Mouse (Mus musculus): ENCODE measurements at regions not wholly inside any gene's neighbourhood (a gene's known extent, or its start where the extent isn't known, plus 50 kb on each side); places are given as distances from the start of the nearest gene placed in this dataset.

- DNase-seq (ENCODE audit: low read depth, low spot score), result no peak
Observed at GRCm38 (mm10) chr10:97054472-97054871, 424.9 kb upstream of the Dcn start.

- no peak for DNase-seq (ENCODE audit: low read depth, low spot score)
Observed at GRCm38 (mm10) chr10:97061961-97062360, 417.4 kb upstream of the Dcn start.

- no peak for DNase-seq (ENCODE audit: low read depth, low spot score)
Observed at GRCm38 (mm10) chr10:97064546-97064945, 414.9 kb upstream of the Dcn start.

GRCm38 (mm10) chr10:97078022-97078473 lies 401.4 kb upstream of the Dcn start:
- no peak for DNase-seq (ENCODE audit: low read depth, low spot score)

GRCm38 (mm10) chr10:97079575-97079974 lies 399.8 kb upstream of the Dcn start:
- DNase-seq (ENCODE audit: low read depth, low spot score), result no peak

- no peak for DNase-seq (ENCODE audit: low read depth, low spot score)
Observed at GRCm38 (mm10) chr10:97087286-97087685, 392.1 kb upstream of the Dcn start.

- DNase-seq (ENCODE audit: low read depth, low spot score), result no peak
Observed at GRCm38 (mm10) chr10:97090254-97090653, 389.2 kb upstream of the Dcn start.

- no peak for DNase-seq (ENCODE audit: low read depth, low spot score)
Observed at GRCm38 (mm10) chr10:97093886-97094285, 385.5 kb upstream of the Dcn start.

GRCm38 (mm10) chr10:97114501-97114900 lies 364.9 kb upstream of the Dcn start:
- peak; percentile 17 for DNase-seq (ENCODE audit: low read depth, low spot score)

- no peak for DNase-seq (ENCODE audit: low read depth, low spot score)
Observed at GRCm38 (mm10) chr10:97122693-97123092, 356.7 kb upstream of the Dcn start.

- DNase-seq (ENCODE audit: low read depth, low spot score), result no peak
Observed at GRCm38 (mm10) chr10:97141561-97141960, 337.8 kb upstream of the Dcn start.

GRCm38 (mm10) chr10:97158561-97159395 lies 320.6 kb upstream of the Dcn start:
- peak; percentile 23 for DNase-seq (ENCODE audit: low read depth, low spot score)

GRCm38 (mm10) chr10:97159396-97159760 lies 320.0 kb upstream of the Dcn start:
- peak; percentile 37 for DNase-seq (ENCODE audit: low read depth, low spot score)

GRCm38 (mm10) chr10:97159831-97160575 lies 319.4 kb upstream of the Dcn start:
- DNase-seq (ENCODE audit: low read depth, low spot score), result peak; percentile 53

GRCm38 (mm10) chr10:97160892-97161291 lies 318.5 kb upstream of the Dcn start:
- no peak for DNase-seq (ENCODE audit: low read depth, low spot score)

GRCm38 (mm10) chr10:97178468-97178867 lies 300.9 kb upstream of the Dcn start:
- no peak for DNase-seq (ENCODE audit: low read depth, low spot score)

- no peak for DNase-seq (ENCODE audit: low read depth, low spot score)
Observed at GRCm38 (mm10) chr10:97189696-97190095, 289.7 kb upstream of the Dcn start.

- no peak for DNase-seq (ENCODE audit: low read depth, low spot score)
Observed at GRCm38 (mm10) chr10:97211238-97211695, 268.1 kb upstream of the Dcn start.

- no peak for DNase-seq (ENCODE audit: low read depth, low spot score)
Observed at GRCm38 (mm10) chr10:97211785-97212398, 267.5 kb upstream of the Dcn start.

GRCm38 (mm10) chr10:97219474-97219873 lies 259.9 kb upstream of the Dcn start:
- DNase-seq (ENCODE audit: low read depth, low spot score), result no peak

- no peak for DNase-seq (ENCODE audit: low read depth, low spot score)
Observed at GRCm38 (mm10) chr10:97220431-97220830, 259.0 kb upstream of the Dcn start.

GRCm38 (mm10) chr10:97235631-97236030 lies 243.8 kb upstream of the Dcn start:
- DNase-seq (ENCODE audit: low read depth, low spot score), result no peak

Data from retina, postnatal 7 days (tissue).